Comparison of ENCODE assay signal across 19 mouse cellular contexts in genomic region chr10:107810649-107811398, GRCm38 (mm10).
A peak's percentile ranks its signal among the peaks of the same experiment; 100 is the strongest.
DNase-seq lines count a peak whose midpoint lies in the region; ATAC-seq and TF ChIP-seq lines count a peak whose summit lies in the region.
"Had no signal": no experiment of that assay in that cellular context is flagged by ENCODE, and none has a peak within 500 bp of the region (broad histone marks: within the 10 kb centered on the region; RNA-seq: fewer than 3 reads in every experiment).

No protein-coding gene starts in this region.

- peak; percentile 92 for ATAC-seq in granulocyte monocyte progenitor cell, adult 5-6 weeks (replicated peaks; ENCODE audit: poor library complexity, severe bottlenecking)
- ATAC-seq in lung, postnatal 0 days = peak; percentile 23; the same call in 1 of the 2 replicates
- peak; percentile 89 for ATAC-seq in megakaryocyte progenitor cell, adult 5-6 weeks (replicated peaks; ENCODE audit: poor library complexity)
- no peak for ATAC-seq in midbrain, embryonic 14.5 days (ENCODE audit: low FRiP score, low TSS enrichment)
- no peak for ATAC-seq in erythroid progenitor cell, adult 5-6 weeks (replicated peaks; ENCODE audit: low FRiP score, poor library complexity, severe bottlenecking)
- no peak for ATAC-seq in hindbrain, embryonic 14.5 days (ENCODE audit: low FRiP score)
- ATAC-seq: CD4-positive, CD25-positive, alpha-beta regulatory T cell, adult 4 months; forebrain, embryonic 15.5 days; hindbrain, embryonic 16.5 days; inflammation-experienced regulatory T-cells, adult 6 months had no signal

- no peak overlapping the region for H3K27ac ChIP-seq in CH12.LX (ENCODE audit: insufficient read depth, low read depth)
- no peak overlapping the region for H3K27ac ChIP-seq in lung, postnatal 0 days (ENCODE audit: low read length)
- no peak overlapping the region for H3K27ac ChIP-seq in midbrain, embryonic 14.5 days (replicated peaks; ENCODE audit: low read depth, low read length)
- H3K27ac ChIP-seq in hindbrain, embryonic 14.5 days = no peak overlapping the region
- H3K27ac ChIP-seq: embryonic facial prominence, embryonic 15.5 days; forebrain, embryonic 15.5 days had no signal

- peak; percentile 15 for DNase-seq in CH12.LX (ENCODE audit: extremely low read depth)
- DNase-seq in lung, postnatal 0 days (ENCODE audit: low spot score) = peak; percentile 16
- no peak for DNase-seq in midbrain, embryonic 14.5 days
- DNase-seq in hindbrain, embryonic 14.5 days (ENCODE audit: low spot score) = no peak
- DNase-seq: adrenal gland, postnatal 14 days; B cell, adult 2 months; cerebellum, adult 2 months; cerebellum, postnatal 10 days; embryo, embryonic 11 days had no signal

- TF ChIP-seq CTCF in CH12.LX (conservative IDR thresholded peaks at IDR 0.05 in 1 of 2, IDR thresholded peaks at IDR 0.05 in 1 of 2; ENCODE audit: low read depth in 2 of 2, low read length in 2 of 2) = no peak
- no peak for TF ChIP-seq CTCF in lung, postnatal 0 days (IDR thresholded peaks at IDR 0.05)

- no peak for TF ChIP-seq POLR2A in CH12.LX (IDR thresholded peaks at IDR 0.05; ENCODE audit: low read depth, low read length)

- H3K27me3 ChIP-seq in CH12.LX (replicated peaks) = no peaks in the 10 kb centered on the region
- H3K27me3 ChIP-seq in lung, postnatal 0 days (replicated peaks; ENCODE audit: insufficient read depth, low read length) = no peaks in the 10 kb centered on the region
- H3K27me3 ChIP-seq in midbrain, embryonic 14.5 days (ENCODE audit: control insufficient read depth, insufficient read depth, low read length) = no peaks in the 10 kb centered on the region
- H3K27me3 ChIP-seq in hindbrain, embryonic 14.5 days (ENCODE audit: control insufficient read depth, insufficient read depth, low read length) = no peaks in the 10 kb centered on the region
- H3K27me3 ChIP-seq: embryonic facial prominence, embryonic 15.5 days; forebrain, embryonic 15.5 days; heart, embryonic 12.5 days had no signal

- TF ChIP-seq EP300 in CH12.LX (IDR thresholded peaks at IDR 0.05; ENCODE audit: low read length) = no peak
- TF ChIP-seq EP300 in lung, postnatal 0 days (IDR thresholded peaks at IDR 0.05) = no peak

- no peak overlapping the region for H3K4me2 ChIP-seq in CH12.LX (ENCODE audit: insufficient read depth, low read depth, poor library complexity, severe bottlenecking)
- no peak overlapping the region for H3K4me2 ChIP-seq in lung, postnatal 0 days (replicated peaks; ENCODE audit: low read depth, low read length)
- H3K4me2 ChIP-seq in midbrain, embryonic 14.5 days (ENCODE audit: low read length) = no peak overlapping the region
- no peak overlapping the region for H3K4me2 ChIP-seq in hindbrain, embryonic 14.5 days (replicated peaks)
- H3K4me2 ChIP-seq: embryonic facial prominence, embryonic 15.5 days; forebrain, embryonic 15.5 days; heart, embryonic 12.5 days had no signal

- H3K36me3 ChIP-seq in CH12.LX (replicated peaks in 1 of 2; ENCODE audit: control insufficient read depth in 1 of 2, insufficient read depth in 1 of 2, low read length in 1 of 2) = no peaks in the 10 kb centered on the region
- no peaks in the 10 kb centered on the region for H3K36me3 ChIP-seq in lung, postnatal 0 days (ENCODE audit: insufficient read depth, low read length)
- no peaks in the 10 kb centered on the region for H3K36me3 ChIP-seq in midbrain, embryonic 14.5 days (ENCODE audit: control insufficient read depth, insufficient read depth, low read length)
- no peaks in the 10 kb centered on the region for H3K36me3 ChIP-seq in hindbrain, embryonic 14.5 days (replicated peaks; ENCODE audit: control insufficient read depth, insufficient read depth)
- H3K36me3 ChIP-seq: embryonic facial prominence, embryonic 15.5 days; forebrain, embryonic 15.5 days; heart, embryonic 12.5 days had no signal

- TF ChIP-seq RAD21 in CH12.LX (IDR thresholded peaks at IDR 0.05; ENCODE audit: low read depth, low read length) = no peak

- H3K79me2 ChIP-seq in CH12.LX (replicated peaks; ENCODE audit: control insufficient read depth, extremely low read depth, insufficient read depth, poor library complexity, severe bottlenecking) = no peaks in the 10 kb centered on the region

- no peaks in the 10 kb centered on the region for H3K9me3 ChIP-seq in CH12.LX (replicated peaks; ENCODE audit: low read length)
- H3K9me3 ChIP-seq in lung, postnatal 0 days (ENCODE audit: low read length) = no peaks in the 10 kb centered on the region
- no peaks in the 10 kb centered on the region for H3K9me3 ChIP-seq in midbrain, embryonic 14.5 days (ENCODE audit: control insufficient read depth, low read length)
- no peaks in the 10 kb centered on the region for H3K9me3 ChIP-seq in hindbrain, embryonic 14.5 days (ENCODE audit: control insufficient read depth, low read length)
- H3K9me3 ChIP-seq: embryonic facial prominence, embryonic 15.5 days; forebrain, embryonic 15.5 days; heart, embryonic 12.5 days had no signal

- H3K9ac ChIP-seq in CH12.LX (ENCODE audit: insufficient read depth, low read depth) = no peak overlapping the region
- no peak overlapping the region for H3K9ac ChIP-seq in lung, postnatal 0 days (replicated peaks; ENCODE audit: low read depth)
- H3K9ac ChIP-seq in midbrain, embryonic 14.5 days (replicated peaks; ENCODE audit: low read length) = no peak overlapping the region
- H3K9ac ChIP-seq in hindbrain, embryonic 14.5 days = no peak overlapping the region
- H3K9ac ChIP-seq: embryonic facial prominence, embryonic 15.5 days; forebrain, embryonic 15.5 days; heart, embryonic 12.5 days had no signal

- peaks cover 0 to 7% of the 10 kb centered on the region in 2 experiments; a peak in 2 of 4 replicates for H3K4me1 ChIP-seq in CH12.LX (ENCODE audit: control insufficient read depth in 1 of 2, insufficient read depth in 2 of 2)
- H3K4me1 ChIP-seq in lung, postnatal 0 days (ENCODE audit: insufficient read depth, low read depth, low read length) = no peaks in the 10 kb centered on the region
- no peaks in the 10 kb centered on the region for H3K4me1 ChIP-seq in midbrain, embryonic 14.5 days (ENCODE audit: control insufficient read depth, insufficient read depth, low read length)
- no peaks in the 10 kb centered on the region for H3K4me1 ChIP-seq in hindbrain, embryonic 14.5 days (replicated peaks; ENCODE audit: control insufficient read depth, insufficient read depth, low read length)
- H3K4me1 ChIP-seq: embryonic facial prominence, embryonic 15.5 days; forebrain, embryonic 15.5 days had no signal

- no peak overlapping the region for H3K4me3 ChIP-seq in CH12.LX (replicated peaks in 1 of 3; ENCODE audit: low read depth in 2 of 3, low read length in 2 of 3, poor library complexity in 1 of 3)
- no peak overlapping the region for H3K4me3 ChIP-seq in lung, postnatal 0 days (ENCODE audit: low read depth, low read length)
- H3K4me3 ChIP-seq in midbrain, embryonic 14.5 days (replicated peaks; ENCODE audit: low read depth, low read length) = no peak overlapping the region
- no peak overlapping the region for H3K4me3 ChIP-seq in hindbrain, embryonic 14.5 days (replicated peaks; ENCODE audit: low read length)
- H3K4me3 ChIP-seq: embryonic facial prominence, embryonic 15.5 days; erythroblast, embryonic 14.5 days; forebrain, embryonic 15.5 days; heart, embryonic 12.5 days had no signal

- in situ Hi-C loops in CH12.LX (cut with MboI; ENCODE audit: low pct_ligation_motif_present, low pct_unique_long_range_greater_than_20kb, low sequenced_read_pairs) = no loop called here

- dilution Hi-C loops in CH12.LX (cut with MboI; ENCODE audit: extremely low pct_ligation_motif_present, extremely low pct_unique_long_range_greater_than_20kb, low sequenced_read_pairs) = no loop called here

- WGBS in lung, postnatal 0 days = 47% methylated on average over 6 of the region's 6 CpGs
- 83% methylated on average over 6 of the region's 6 CpGs for WGBS in midbrain, embryonic 14.5 days
- 83% methylated on average over 5 of the region's 6 CpGs for WGBS in hindbrain, embryonic 14.5 days

TF ChIP-seq in CH12.LX, 34 proteins besides CTCF, POLR2A, EP300 and RAD21:
- TF ChIP-seq CHD2 (IDR thresholded peaks at IDR 0.05; ENCODE audit: low read length) (no peak), BHLHE40 (IDR thresholded peaks at IDR 0.05; ENCODE audit: low read depth, low read length) (no peak), CHD1 (IDR thresholded peaks at IDR 0.05; ENCODE audit: low read depth, low read length) (no peak)

Comparison
In these comparisons a context has a peak if more than half of its experiments do, and no peak if none do; other contexts are left out.
1. DNase-seq: peak in CH12.LX (single experiment) and lung, postnatal 0 days (single experiment); none in midbrain, embryonic 14.5 days (single experiment) and hindbrain, embryonic 14.5 days (single experiment).
2. ATAC-seq: peak in granulocyte monocyte progenitor cell, adult 5-6 weeks (single experiment), lung, postnatal 0 days (single experiment) and megakaryocyte progenitor cell, adult 5-6 weeks (single experiment); none in midbrain, embryonic 14.5 days (single experiment), erythroid progenitor cell, adult 5-6 weeks (single experiment) and hindbrain, embryonic 14.5 days (single experiment).